Mouse (Mus musculus) frontal cortex, postnatal 14 days (tissue): ENCODE data around the gene Olfr597.
"Not testable (repeated sequence)": the region's sequence is repeated elsewhere in the genome, so short reads cannot be mapped to it uniquely, and the experiment has no call there.

Experiments
- DNase-seq, 2 experiments: peaks; one replicate each; pipeline ENCODE4 v3.0.0; 2022; ENCODE audit warnings: low spot score in 2 of 2

Olfr597 gene

DNA sequence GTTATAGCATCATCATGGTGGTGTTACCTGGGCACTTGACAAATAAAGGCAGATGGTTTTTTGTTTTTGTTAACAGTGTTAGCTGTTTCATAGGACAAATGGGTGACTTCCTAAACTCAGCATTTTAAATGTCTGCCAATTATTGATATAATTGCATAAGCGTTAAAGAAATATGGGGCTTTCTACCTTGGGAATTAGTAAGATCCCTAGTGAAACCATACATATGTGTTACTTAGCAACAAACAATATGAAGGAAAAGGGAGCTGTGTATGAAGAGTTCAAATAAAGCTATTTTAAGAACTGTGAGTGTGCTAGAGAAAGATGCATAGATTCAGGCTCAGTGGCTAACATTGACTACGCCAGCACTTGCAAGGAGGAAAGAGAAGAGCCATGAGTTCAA is at the start of gene Olfr597:
TSS of gene Olfr597 (plus strand) at position 301 of the 400 bp plus-strand sequence.
- DNase-seq = not testable (repeated sequence)

DNA sequence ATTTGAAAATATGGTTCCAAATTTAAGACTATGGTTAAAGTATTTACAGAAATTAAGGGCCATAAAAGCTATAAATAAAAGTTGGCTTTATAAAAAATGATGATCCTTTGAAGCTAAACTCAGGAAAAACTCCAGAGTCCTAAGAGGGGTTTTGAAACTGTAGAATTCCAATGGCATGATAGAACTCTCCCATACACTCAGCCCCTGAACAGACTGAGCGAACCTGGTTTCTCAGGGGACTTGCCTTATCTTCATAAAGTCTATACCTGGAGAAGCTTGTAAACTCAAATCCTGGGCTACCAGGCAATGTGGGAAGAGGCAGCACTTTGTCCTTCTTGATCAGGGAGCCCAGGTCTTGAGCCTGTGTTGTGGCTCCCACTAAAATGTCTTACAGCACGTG is 10.8 kb upstream of the Olfr597 start, which contains the start of gene Olfr596:
TSS of gene Olfr596 (plus strand) at position 301 of the 400 bp plus-strand sequence.
- DNase-seq = not testable (repeated sequence)

DNA sequence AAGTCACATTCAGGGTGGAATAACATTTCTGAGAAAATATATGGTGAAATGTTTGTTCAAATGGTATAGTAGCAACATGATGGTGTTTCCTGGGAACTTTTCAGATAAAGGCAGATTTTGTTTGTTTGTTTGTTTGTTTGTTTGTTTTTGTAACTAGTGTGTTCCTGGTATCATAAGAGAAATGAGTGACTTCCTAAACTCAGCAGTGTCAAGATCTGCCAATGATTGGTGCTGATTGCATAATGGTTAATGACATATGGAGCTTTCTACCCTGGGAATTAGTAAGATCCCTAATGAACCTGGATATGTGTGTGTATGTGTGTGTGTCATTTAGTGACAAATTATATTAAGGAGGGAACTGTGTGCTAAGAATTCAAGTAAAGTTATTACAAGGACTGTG is 7.2 kb downstream of the Olfr597 start, which contains the start of gene Olfr598:
TSS of gene Olfr598 (plus strand) at position 301 of the 400 bp plus-strand sequence.
- DNase-seq = no peak

- DNase-seq = no peak
These were observed 19.5 kb downstream of the Olfr597 start, which contains the start of gene Olfr599 for GRCm38 (mm10) chr7:103335617-103336016. Gene Olfr599 (plus strand): TSS chr7:103335917.

DNA sequence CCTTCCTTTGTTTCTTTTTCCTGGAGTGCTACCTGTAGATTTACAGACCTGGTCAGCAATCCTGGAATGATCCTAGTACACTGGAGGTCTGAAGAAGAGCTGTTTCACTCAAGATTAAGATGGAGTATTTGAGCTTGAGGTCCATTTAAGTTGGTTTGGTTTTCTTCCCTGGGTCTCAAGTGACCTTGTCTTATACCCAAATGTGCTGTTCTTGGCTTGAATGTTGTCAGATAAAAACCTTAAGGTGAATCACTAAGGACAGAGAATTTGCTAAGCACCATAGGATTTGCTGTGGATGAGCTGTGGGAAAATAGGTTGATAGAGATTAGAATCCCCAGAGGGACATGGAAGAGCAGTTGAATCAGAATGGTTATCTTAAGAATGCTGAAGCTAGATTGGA is 33.5 kb downstream of the Olfr597 start, which contains the start of gene Olfr600:
TSS of gene Olfr600 (minus strand) at position 101 of the 400 bp plus-strand sequence.
- DNase-seq = no peak

- DNase-seq = no peak
These were observed 46.4 kb downstream of the Olfr597 start, which contains the start of gene Olfr601 for GRCm38 (mm10) chr7:103362555-103362954. Gene Olfr601 (minus strand): TSS chr7:103362655.
